Mouse (Mus musculus) forebrain, postnatal 0 days (tissue): ENCODE measurements around the gene Thbs3. TPM values are rescaled to one million over a fixed set of nuclear protein-coding genes. Genes with fewer than 3 reads are reported as not detected.

Experiments
- ATAC-seq: fragments of 200-750 bp; cut with Nextera tagmentation; 2 replicates; pipeline ENCODE4 v1.8.0; 2017; ENCODE audit warnings: mild to moderate bottlenecking, moderate library complexity
- DNase-seq: peaks from one replicate; pipeline ENCODE4 v3.0.0-alpha.2; 2015
- H3K27ac ChIP-seq: fragments of 300-500 bp; sonication (generic); 2 replicates; pipeline ENCODE4 v1.5.1; 2014; ENCODE audit warnings: low read depth, mild to moderate bottlenecking, antibody characterized with exemption, low read length, moderate library complexity, mixed read lengths
- H3K27me3 ChIP-seq: fragments of 300-500 bp; sonication (generic); 2 replicates; pipeline ENCODE4 v1.6.1; 2014; ENCODE audit warnings: mild to moderate bottlenecking, low read length, mixed read lengths; ENCODE audit not compliant: insufficient read depth
- H3K36me3 ChIP-seq: fragments of 300-500 bp; sonication (generic); 2 replicates; pipeline ENCODE4 v1.6.1; 2014; ENCODE audit warnings: mild to moderate bottlenecking, moderate library complexity; ENCODE audit not compliant: insufficient read depth
- H3K4me1 ChIP-seq: fragments of 300-500 bp; sonication (generic); 2 replicates; pipeline ENCODE4 v1.6.1; 2014; ENCODE audit warnings: antibody characterized with exemption; ENCODE audit not compliant: insufficient read depth
- H3K4me2 ChIP-seq: fragments of 300-500 bp; sonication (generic); 2 replicates; pipeline ENCODE4 v1.6.1; 2014; ENCODE audit warnings: low read depth, mild to moderate bottlenecking, moderate library complexity
- H3K4me3 ChIP-seq: fragments of 300-500 bp; sonication (generic); 2 replicates; pipeline ENCODE4 v1.5.1; 2014; ENCODE audit warnings: low read depth, low read length, mixed read lengths
- H3K9ac ChIP-seq: fragments of 300-500 bp; sonication (generic); 2 replicates; pipeline ENCODE4 v1.6.1; 2014; ENCODE audit warnings: mild to moderate bottlenecking
- H3K9me3 ChIP-seq: fragments of 300-500 bp; sonication (generic); 2 replicates; pipeline ENCODE4 v1.6.1; 2016; ENCODE audit warnings: low read length
- CTCF ChIP-seq: sonication (generic); IDR thresholded peaks from 2 replicates; pipeline ENCODE4 v1.5.1; 2016; ENCODE audit warnings: antibody characterized with exemption, control low read depth, low read depth
- WGBS: fragments of 180-500 bp; shearing (Covaris S2); extraction: QIAGEN DNeasy Blood & Tissue Kit; methylation state at CpG from one replicate; pipeline ENCODE4 v1.1.7; 2014; 5-methylcytosine and 5-hydroxymethylcytosine counted together
- polyA plus RNA-seq: library from polyadenylated mRNA; unstranded; fragments of >200 nt; fragmentation: Nextera tagmentation; extraction: Ambion mirVana; gene quantifications from 2 replicates; pipeline ENCODE4 v1.2.1, GENCODE M21; 2015
- total RNA-seq: library from RNA; depleted of rRNA; stranded (reverse); fragments of >200 nt; gene quantifications from 2 replicates; pipeline ENCODE4 v1.2.3, GENCODE M21; 2014

The Thbs3 gene
- total and polyA plus RNA-seq, 2 experiments from 2014 or later: 42.8 to 53.6 TPM

GRCm38 (mm10) chr3:89177242-89178106, 37.5 kb upstream of the Thbs3 start, which contains the start of gene Scamp3:
Gene Scamp3, plus strand, starts transcription at chr3:89177473.
- H3K4me3 ChIP-seq: peak within 1 kb of the TSS; percentile 72
- peaks cover 8% of the 10 kb centered on the region for H3K4me1 ChIP-seq
- peaks cover 70% of the 10 kb centered on the region for H3K36me3 ChIP-seq
- WGBS: under 1% methylated on average over 43 of the region's 43 CpGs
- DNase-seq (peak; percentile 97), ATAC-seq (peak; percentile 99)
- H3K27me3 ChIP-seq: no peaks in the 10 kb centered on the region
- TF ChIP-seq CTCF: no peak
- peak within 1 kb of the TSS; percentile 78 for H3K4me2 ChIP-seq
- peak within 1 kb of the TSS; percentile 64 for H3K27ac ChIP-seq
- H3K9ac ChIP-seq: peak within 1 kb of the TSS; percentile 70
- no peaks in the 10 kb centered on the region for H3K9me3 ChIP-seq

GRCm38 (mm10) chr3:89178107-89178385, 36.9 kb upstream of the Thbs3 start:
- H3K27ac ChIP-seq: no peak overlapping the region
- no peaks in the 10 kb centered on the region for H3K27me3 ChIP-seq
- peaks cover 8% of the 10 kb centered on the region for H3K4me1 ChIP-seq
- DNase-seq: no peak
- peak overlapping the region; percentile 78 for H3K4me2 ChIP-seq
- H3K9ac ChIP-seq: peak overlapping the region; percentile 70
- no peak for TF ChIP-seq CTCF
- H3K4me3 ChIP-seq: peak overlapping the region; percentile 72
- peaks cover 68% of the 10 kb centered on the region for H3K36me3 ChIP-seq
- WGBS: 8% methylated on average over 6 of the region's 6 CpGs
- no peaks in the 10 kb centered on the region for H3K9me3 ChIP-seq
- ATAC-seq: no peak

GRCm38 (mm10) chr3:89179056-89179455, 35.9 kb upstream of the Thbs3 start:
- Histone ChIP-seq H3K9me3 (no peaks in the 10 kb centered on the region), H3K4me1 (peaks cover 14% of the 10 kb centered on the region), H3K27ac (no peak overlapping the region), H3K4me2 (no peak overlapping the region), H3K36me3 (peaks cover 58% of the 10 kb centered on the region), H3K9ac (no peak overlapping the region), H3K27me3 (no peaks in the 10 kb centered on the region), H3K4me3 (no peak overlapping the region)
- DNase-seq (no peak), ATAC-seq (no peak)
- 91% methylated on average over 11 of the region's 11 CpGs for WGBS
- no peak for TF ChIP-seq CTCF

- no peaks in the 10 kb centered on the region for H3K27me3 ChIP-seq
- peaks cover 23% of the 10 kb centered on the region for H3K4me1 ChIP-seq
- DNase-seq: no peak
- peaks cover 34% of the 10 kb centered on the region for H3K36me3 ChIP-seq
- TF ChIP-seq CTCF: no peak
- no peak for ATAC-seq
- 95% methylated on average over 27 of the region's 27 CpGs for WGBS
- no peak overlapping the region for H3K4me2 ChIP-seq
- no peak overlapping the region for H3K9ac ChIP-seq
- no peaks in the 10 kb centered on the region for H3K9me3 ChIP-seq
- H3K4me3 ChIP-seq: no peak overlapping the region
- H3K27ac ChIP-seq: peak overlapping the region; percentile 89; the same call in 1 of the 2 replicates
Observed at GRCm38 (mm10) chr3:89181749-89182500, 33.1 kb upstream of the Thbs3 start.

- peak overlapping the region; percentile 93 for H3K4me2 ChIP-seq
- no peak for DNase-seq
- 48% methylated on average over 7 of the region's 7 CpGs for WGBS
- peak overlapping the region; percentile 89 for H3K27ac ChIP-seq
- H3K4me3 ChIP-seq: peak overlapping the region; percentile 65
- peaks cover 23% of the 10 kb centered on the region for H3K4me1 ChIP-seq
- TF ChIP-seq CTCF: no peak
- H3K9me3 ChIP-seq: no peaks in the 10 kb centered on the region
- H3K9ac ChIP-seq: peak overlapping the region; percentile 85
- ATAC-seq: 0 out of 2 replicates have a peak, but pooled peaks have one; percentile 2
- no peaks in the 10 kb centered on the region for H3K27me3 ChIP-seq
- peaks cover 40% of the 10 kb centered on the region for H3K36me3 ChIP-seq
Observed at GRCm38 (mm10) chr3:89182531-89183057, 32.4 kb upstream of the Thbs3 start.

GRCm38 (mm10) chr3:89183058-89183958, 31.7 kb upstream of the Thbs3 start, which contains the start of gene Fam189b:
Gene Fam189b, plus strand, starts transcription at chr3:89183143.
- peak; percentile 98 for ATAC-seq
- H3K27me3 ChIP-seq: no peaks in the 10 kb centered on the region
- H3K9ac ChIP-seq: peak within 1 kb of the TSS; percentile 85
- H3K9me3 ChIP-seq: no peaks in the 10 kb centered on the region
- H3K4me1 ChIP-seq: peaks cover 20% of the 10 kb centered on the region
- H3K36me3 ChIP-seq: peaks cover 47% of the 10 kb centered on the region
- peak within 1 kb of the TSS; percentile 65 for H3K4me3 ChIP-seq
- peak; percentile 90 for DNase-seq
- TF ChIP-seq CTCF: peak; percentile 34; the same call in 1 of the 2 replicates
- peak within 1 kb of the TSS; percentile 89 for H3K27ac ChIP-seq
- WGBS: 5% methylated on average over 39 of the region's 39 CpGs
- H3K4me2 ChIP-seq: peak within 1 kb of the TSS; percentile 93
